Mouse (Mus musculus) monocyte, adult 5-6 weeks (primary cell): ENCODE measurements around the gene Hpn. TPM values are rescaled to one million over a fixed set of nuclear protein-coding genes. Genes with fewer than 3 reads are reported as not detected.
A peak's percentile ranks its signal among the peaks of the same experiment; 100 is the strongest.

Experiments used
- ATAC-seq: fragments of 153-309, 156-312 bp; replicated peaks from 2 replicates; pipeline ENCODE4 v1.8.0; 2017; ENCODE audit warnings: mild to moderate bottlenecking; ENCODE audit not compliant: low TSS enrichment, insufficient number of reproducible peaks, severe bottlenecking, poor library complexity, low FRiP score
- total RNA-seq: library from RNA; stranded (forward); fragments of 200-1000, 200-491, 200-594 nt; gene quantifications from 3 replicates; pipeline ENCODE4 v1.2.3, GENCODE M21; 2017

Gene Hpn
- total RNA-seq = 0.49 to 1.9 TPM (median 0.57 TPM) in 3 replicates

GRCm38 (mm10) chr7:31115182-31115581 lies at the start of gene Hpn:
TSS of gene Hpn (minus strand) at chr7:31115290.
- ATAC-seq = no peak

- no peak for ATAC-seq
These were observed 49.7 kb upstream of the Hpn start for GRCm38 (mm10) chr7:31164748-31165147.

- no peak for ATAC-seq
These were observed 48.8 kb upstream of the Hpn start for GRCm38 (mm10) chr7:31163666-31164577.

GRCm38 (mm10) chr7:31162324-31162723 lies 47.2 kb upstream of the Hpn start:
- ATAC-seq = no peak

- ATAC-seq = no peak
These were observed 46.7 kb upstream of the Hpn start for GRCm38 (mm10) chr7:31161831-31162230.

GRCm38 (mm10) chr7:31161246-31161645 lies 46.2 kb upstream of the Hpn start:
- ATAC-seq = no peak

GRCm38 (mm10) chr7:31160763-31161162 lies 45.7 kb upstream of the Hpn start:
- ATAC-seq = peak; percentile 29; the same call in 1 of the 2 replicates

GRCm38 (mm10) chr7:31156034-31156928 lies 41.2 kb upstream of the Hpn start:
- peak; percentile 38; the same call in 1 of the 2 replicates for ATAC-seq

GRCm38 (mm10) chr7:31155296-31156033 lies 40.4 kb upstream of the Hpn start, which contains the start of gene Gramd1a:
TSS of gene Gramd1a (minus strand) at chr7:31155896.
- ATAC-seq = no peak

- ATAC-seq = no peak
These were observed 38.6 kb upstream of the Hpn start for GRCm38 (mm10) chr7:31153536-31154320.

GRCm38 (mm10) chr7:31151301-31152241 lies 36.5 kb upstream of the Hpn start:
- peak; percentile 9; the same call in 1 of the 2 replicates for ATAC-seq

- ATAC-seq = peak; percentile 27; the same call in 1 of the 2 replicates
These were observed 35.6 kb upstream of the Hpn start for GRCm38 (mm10) chr7:31150566-31151300.

GRCm38 (mm10) chr7:31149751-31150565 lies 34.9 kb upstream of the Hpn start:
- ATAC-seq = no peak

- ATAC-seq = no peak
These were observed 34.2 kb upstream of the Hpn start for GRCm38 (mm10) chr7:31149271-31149670.

- ATAC-seq = peak; percentile 84
These were observed 33.7 kb upstream of the Hpn start for GRCm38 (mm10) chr7:31148756-31149155.
